Mouse (Mus musculus): Measurements from ENCODE around the gene Nkx3-2.

GRCm38 (mm10) chr5:41752721-41753120, 11.6 kb downstream of the Nkx3-2 start:
- TF ChIP-seq POLR2A (IDR thresholded peaks at IDR 0.05; ENCODE audit: control insufficient read depth in 1 of 2, insufficient read depth in 1 of 2, low read depth in 1 of 2, low read length in 2 of 2, poor library complexity in 1 of 2): no peak
- no peak for TF ChIP-seq CTCF (IDR thresholded peaks at IDR 0.05 in 2 of 3, conservative IDR thresholded peaks at IDR 0.05 in 1 of 3; ENCODE audit: control insufficient read depth in 1 of 3, insufficient read depth in 1 of 3, low read depth in 2 of 3, low read length in 3 of 3, poor library complexity in 1 of 3, severe bottlenecking in 1 of 3)
- TF ChIP-seq EP300 (IDR thresholded peaks at IDR 0.05; ENCODE audit: low read depth in 1 of 2, low read length in 2 of 2): no peak

Data from MEL (cell line).